Mouse (Mus musculus) forebrain, embryonic 12.5 days (tissue): ENCODE measurements around the gene Arhgef3. TPM values are rescaled to one million over a fixed set of nuclear protein-coding genes. Genes with fewer than 3 reads are reported as not detected.
A peak's percentile ranks its signal among the peaks of the same experiment; 100 is the strongest.

ENCODE experiments used
- ATAC-seq: fragments of 200-750 bp; cut with Nextera tagmentation; 2 replicates; pipeline ENCODE4 v1.8.0; 2017; ENCODE audit warnings: moderate TSS enrichment; ENCODE audit not compliant: low FRiP score
- H3K27ac ChIP-seq: fragments of 300-500 bp; sonication (generic); 2 replicates; pipeline ENCODE4 v1.5.1; 2016; ENCODE audit warnings: mild to moderate bottlenecking
- H3K27me3 ChIP-seq: fragments of 300-500 bp; sonication (generic); 2 replicates; pipeline ENCODE4 v1.6.1; 2016; ENCODE audit warnings: mild to moderate bottlenecking
- H3K36me3 ChIP-seq: fragments of 300-500 bp; sonication (generic); replicated peaks from 2 replicates; pipeline ENCODE4 v1.6.1; 2016; ENCODE audit warnings: mild to moderate bottlenecking
- H3K4me1 ChIP-seq: fragments of 300-500 bp; sonication (generic); 2 replicates; pipeline ENCODE4 v1.6.1; 2016
- H3K4me2 ChIP-seq: fragments of 300-500 bp; sonication (generic); 2 replicates; pipeline ENCODE4 v1.6.1; 2016; ENCODE audit warnings: mild to moderate bottlenecking, moderate library complexity
- H3K4me3 ChIP-seq: fragments of 300-500 bp; sonication (generic); replicated peaks from 2 replicates; pipeline ENCODE4 v1.5.1; 2016; ENCODE audit warnings: mild to moderate bottlenecking
- H3K9ac ChIP-seq: fragments of 300-500 bp; sonication (generic); 2 replicates; pipeline ENCODE4 v1.6.1; 2016; ENCODE audit warnings: mild to moderate bottlenecking
- H3K9me3 ChIP-seq: fragments of 300-500 bp; sonication (generic); 2 replicates; pipeline ENCODE4 v1.6.1; 2016
- WGBS: fragments of 180-500 bp; shearing (Covaris S2); methylation state at CpG from one replicate; pipeline ENCODE4 v1.1.7; 2016; 5-methylcytosine and 5-hydroxymethylcytosine counted together
- polyA plus RNA-seq: library from polyadenylated mRNA; unstranded; fragments of >200 nt; fragmentation: Nextera tagmentation; extraction: Ambion mirVana; gene quantifications from 2 replicates; pipeline ENCODE4 v1.2.1, GENCODE M21; 2016

Arhgef3 gene
- polyA plus RNA-seq, 1 experiment from 2014 or later = 2.4 TPM

- no peak overlapping the region for H3K27ac ChIP-seq
- 92% methylated on average over 5 of the region's 5 CpGs for WGBS
- no peak overlapping the region for H3K9ac ChIP-seq
- H3K9me3 ChIP-seq = no peaks in the 10 kb centered on the region
- peaks cover 4% of the 10 kb centered on the region; the same call in 1 of the 2 replicates for H3K4me1 ChIP-seq
- ATAC-seq = no peak
- no peak overlapping the region for H3K4me3 ChIP-seq
- peaks cover 4% of the 10 kb centered on the region; the same call in 1 of the 2 replicates for H3K36me3 ChIP-seq
- no peak overlapping the region for H3K4me2 ChIP-seq
- no peaks in the 10 kb centered on the region for H3K27me3 ChIP-seq
Measured at GRCm38 (mm10) chr14:27085471-27085870, 29.2 kb upstream of the Arhgef3 start.

DNA sequence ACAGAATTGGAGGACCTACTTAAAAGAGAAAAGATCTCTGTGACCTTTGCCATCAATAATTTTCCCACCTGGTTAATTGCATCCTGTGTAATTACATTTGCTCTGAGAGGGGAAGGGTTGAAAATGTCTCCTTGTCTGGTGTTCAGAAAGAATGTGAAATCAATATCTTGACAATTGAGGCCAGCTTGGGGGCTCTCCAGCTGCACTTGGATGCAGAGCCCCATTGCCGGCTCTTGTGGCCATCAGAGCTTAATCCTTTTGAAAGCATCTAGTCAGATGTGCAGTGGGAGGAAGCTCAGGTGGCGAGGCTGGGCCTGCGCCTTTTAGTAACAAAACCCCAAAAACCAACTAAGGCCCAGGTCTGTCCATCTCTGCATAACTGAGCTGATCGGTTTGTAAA lies 28.7 kb upstream of the Arhgef3 start:
- Histone ChIP-seq H3K4me2 (no peak overlapping the region), H3K9ac (no peak overlapping the region), H3K9me3 (no peaks in the 10 kb centered on the region), H3K27ac (no peak overlapping the region), H3K4me3 (no peak overlapping the region), H3K27me3 (no peaks in the 10 kb centered on the region), H3K4me1 (peaks cover 4% of the 10 kb centered on the region; the same call in 1 of the 2 replicates), H3K36me3 (peaks cover 4% of the 10 kb centered on the region; the same call in 1 of the 2 replicates)
- ATAC-seq = no peak
- 51% methylated on average over 4 of the region's 4 CpGs for WGBS

GRCm38 (mm10) chr14:27094247-27094646 lies 20.5 kb upstream of the Arhgef3 start:
- no peaks in the 10 kb centered on the region; the same call in 1 of the 2 replicates for H3K36me3 ChIP-seq
- peak; percentile 36; the same call in 1 of the 2 replicates for ATAC-seq
- H3K4me2 ChIP-seq = no peak overlapping the region
- no peak overlapping the region for H3K4me3 ChIP-seq
- peaks cover 13% of the 10 kb centered on the region for H3K4me1 ChIP-seq
- WGBS = 42% methylated on average over 5 of the region's 5 CpGs
- no peaks in the 10 kb centered on the region for H3K9me3 ChIP-seq
- no peak overlapping the region for H3K9ac ChIP-seq
- H3K27ac ChIP-seq = no peak overlapping the region
- H3K27me3 ChIP-seq = no peaks in the 10 kb centered on the region

DNA sequence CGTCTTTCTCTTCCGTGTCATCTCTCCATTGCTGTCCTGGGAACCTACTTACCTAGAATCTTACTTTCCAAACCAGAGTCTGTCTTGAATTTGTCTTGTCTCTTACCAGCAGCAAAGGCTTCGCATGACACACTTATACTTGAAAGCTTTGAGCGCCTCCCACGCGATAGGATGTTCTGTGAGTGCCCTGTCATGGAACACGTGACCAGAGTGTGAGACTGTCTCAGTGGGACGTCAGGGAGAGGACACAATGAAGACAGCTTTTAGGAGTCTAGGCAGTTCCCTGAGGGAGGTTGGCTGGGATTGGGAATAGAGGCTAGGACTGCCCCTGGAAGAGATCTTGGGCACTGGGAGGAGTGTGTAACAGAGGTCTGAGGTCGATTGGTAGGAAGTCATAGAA lies 18.6 kb upstream of the Arhgef3 start:
- 70% methylated on average over 9 of the region's 9 CpGs for WGBS
- Histone ChIP-seq H3K4me2 (no peak overlapping the region), H3K36me3 (no peaks in the 10 kb centered on the region; the same call in 1 of the 2 replicates)

GRCm38 (mm10) chr14:27096779-27097178 lies 17.9 kb upstream of the Arhgef3 start:
- no peak overlapping the region for H3K9ac ChIP-seq
- no peak overlapping the region for H3K4me2 ChIP-seq
- peak; percentile 41; the same call in 1 of the 2 replicates for ATAC-seq
- H3K27ac ChIP-seq = no peak overlapping the region
- peaks cover 13% of the 10 kb centered on the region for H3K4me1 ChIP-seq
- 7% methylated on average over 3 of the region's 3 CpGs for WGBS
- no peak overlapping the region for H3K4me3 ChIP-seq
- no peaks in the 10 kb centered on the region for H3K27me3 ChIP-seq
- no peaks in the 10 kb centered on the region for H3K9me3 ChIP-seq
- H3K36me3 ChIP-seq = no peaks in the 10 kb centered on the region; the same call in 1 of the 2 replicates

More for the DNA sequence above, 18.6 kb upstream of the Arhgef3 start:
- H3K27ac ChIP-seq = no peak overlapping the region
- no peak overlapping the region for H3K4me3 ChIP-seq
- H3K9me3 ChIP-seq = no peaks in the 10 kb centered on the region
- no peaks in the 10 kb centered on the region for H3K27me3 ChIP-seq
- no peak for ATAC-seq
- H3K4me1 ChIP-seq = peaks cover 13% of the 10 kb centered on the region
- H3K9ac ChIP-seq = no peak overlapping the region

DNA sequence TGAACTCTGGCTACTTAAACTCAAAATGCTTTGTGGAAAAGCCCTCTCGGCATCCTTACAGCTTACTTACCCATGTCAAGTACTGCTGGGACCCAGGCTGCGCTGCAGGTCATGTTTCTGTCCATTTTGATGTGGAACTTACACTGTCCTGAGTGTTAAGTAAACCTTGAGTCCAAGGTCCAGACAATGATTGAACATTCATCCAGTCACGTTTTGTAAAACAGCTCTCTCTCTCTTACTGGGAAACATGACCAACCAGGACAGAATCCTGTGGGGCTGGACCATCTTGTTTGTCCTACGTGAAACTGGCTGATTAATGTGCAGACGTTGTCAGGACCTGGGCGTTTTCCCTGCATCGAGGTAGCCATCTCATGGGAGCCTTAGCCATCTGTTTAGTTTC lies 13.0 kb upstream of the Arhgef3 start:
- Histone ChIP-seq H3K9me3 (no peaks in the 10 kb centered on the region), H3K27me3 (no peaks in the 10 kb centered on the region), H3K4me3 (no peak overlapping the region), H3K4me1 (peaks cover 9% of the 10 kb centered on the region), H3K36me3 (no peaks in the 10 kb centered on the region; the same call in 1 of the 2 replicates), H3K4me2 (no peak overlapping the region), H3K27ac (no peak overlapping the region), H3K9ac (no peak overlapping the region)
- WGBS = 85% methylated on average over 7 of the region's 7 CpGs
- ATAC-seq = no peak

DNA sequence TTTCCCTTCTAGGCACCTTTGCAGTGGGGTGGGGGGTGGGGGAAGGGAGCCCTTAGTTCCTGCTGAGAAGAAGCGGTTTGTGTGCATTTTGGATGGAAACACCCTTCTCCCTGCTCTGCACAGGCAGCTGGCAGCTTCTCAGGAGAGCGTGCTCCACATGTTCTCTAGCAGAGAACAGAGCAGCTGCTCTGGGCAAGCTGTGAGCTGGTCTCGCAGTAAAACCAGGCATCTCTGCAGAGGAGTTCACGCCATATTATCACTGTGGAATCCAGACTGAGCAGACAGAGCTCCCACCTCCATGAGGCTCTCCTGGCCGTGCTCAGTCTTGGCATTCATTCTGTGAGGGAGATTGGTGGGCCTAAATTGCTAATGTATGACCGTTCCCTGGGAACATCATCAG lies 12.0 kb upstream of the Arhgef3 start:
- Histone ChIP-seq H3K9me3 (no peaks in the 10 kb centered on the region), H3K27me3 (no peaks in the 10 kb centered on the region), H3K36me3 (no peaks in the 10 kb centered on the region; the same call in 1 of the 2 replicates), H3K4me1 (peaks cover 9% of the 10 kb centered on the region), H3K27ac (0 out of 2 replicates have a peak overlapping the region, but pooled peaks have one; percentile 20), H3K9ac (no peak overlapping the region), H3K4me3 (no peak overlapping the region), H3K4me2 (no peak overlapping the region)
- WGBS = 73% methylated on average over 6 of the region's 6 CpGs
- ATAC-seq = no peak

DNA sequence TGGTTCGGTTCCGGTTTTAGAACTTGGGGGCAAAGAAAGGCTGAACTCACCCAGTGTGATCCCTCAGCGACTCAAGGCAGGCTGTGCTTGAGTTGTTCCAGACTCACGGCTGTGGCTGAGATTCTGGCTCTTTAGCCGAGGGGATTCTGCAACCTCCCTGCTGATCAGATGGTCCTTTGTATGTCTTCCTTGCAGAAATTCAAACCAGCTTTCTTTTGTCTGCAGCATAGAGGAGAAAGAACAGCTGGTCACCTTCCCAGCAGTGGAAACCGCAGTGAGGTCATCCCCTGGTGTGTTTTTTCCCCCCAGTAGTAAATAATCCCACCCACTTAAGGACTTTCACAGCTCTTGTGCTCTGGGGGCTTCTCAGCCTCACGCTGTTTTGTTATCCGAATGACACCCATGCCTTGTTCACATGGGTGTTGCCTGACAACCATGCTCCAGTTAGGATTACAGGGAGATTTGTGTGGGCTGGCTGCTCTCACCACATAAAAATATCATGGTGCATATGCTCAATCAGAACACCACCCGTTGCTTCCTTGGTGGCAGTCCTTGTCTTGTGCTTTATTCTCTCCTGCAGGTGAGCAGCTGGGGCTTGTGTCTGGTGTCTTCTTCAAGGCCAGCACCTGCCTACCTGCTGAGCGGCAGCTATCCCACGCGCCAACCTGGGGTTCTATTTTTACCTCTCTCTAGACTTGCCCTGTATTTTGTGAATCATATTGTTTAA lies 8.8 kb upstream of the Arhgef3 start:
- no peak overlapping the region for H3K4me3 ChIP-seq
- H3K27ac ChIP-seq = 0 out of 2 replicates have a peak overlapping the region, but pooled peaks have one; percentile 25
- no peak overlapping the region for H3K4me2 ChIP-seq
- peaks cover 9% of the 10 kb centered on the region for H3K4me1 ChIP-seq
- H3K9ac ChIP-seq = no peak overlapping the region
- H3K36me3 ChIP-seq = no peaks in the 10 kb centered on the region
- H3K9me3 ChIP-seq = no peaks in the 10 kb centered on the region
- 65% methylated on average over 12 of the region's 12 CpGs for WGBS
- no peak for ATAC-seq
- H3K27me3 ChIP-seq = no peaks in the 10 kb centered on the region

- H3K27me3 ChIP-seq = peaks cover 11% of the 10 kb centered on the region
- no peak overlapping the region for H3K4me2 ChIP-seq
- H3K4me1 ChIP-seq = peaks cover 9% of the 10 kb centered on the region
- no peaks in the 10 kb centered on the region for H3K36me3 ChIP-seq
- H3K9ac ChIP-seq = no peak overlapping the region
- H3K9me3 ChIP-seq = no peaks in the 10 kb centered on the region
- 73% methylated on average over 6 of the region's 6 CpGs for WGBS
- no peak for ATAC-seq
- H3K4me3 ChIP-seq = no peak overlapping the region
- no peak overlapping the region for H3K27ac ChIP-seq
Measured at GRCm38 (mm10) chr14:27108748-27109504, 5.8 kb upstream of the Arhgef3 start.

DNA sequence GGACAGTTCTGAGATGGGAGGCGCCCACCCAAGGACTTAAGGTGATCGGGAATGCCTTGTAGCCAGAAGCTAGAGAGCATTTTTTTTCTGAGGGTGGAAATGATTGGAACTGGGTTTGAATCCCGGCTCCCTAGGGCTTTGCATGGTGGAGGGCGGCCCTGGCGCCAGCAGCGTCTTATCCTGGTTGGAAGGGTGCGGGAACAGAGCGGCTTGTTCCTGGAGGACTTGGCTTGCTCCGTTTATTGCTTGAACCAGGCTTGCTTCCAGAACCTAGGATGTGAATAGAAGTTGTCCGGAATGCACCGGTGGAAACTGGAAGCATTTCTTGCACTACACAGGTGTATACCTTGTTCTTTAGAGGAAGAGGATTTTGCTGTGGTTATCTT lies 569 bp downstream of the Arhgef3 start:
- Histone ChIP-seq H3K9ac (no peak overlapping the region), H3K27ac (no peak overlapping the region), H3K27me3 (peaks cover 55% of the 10 kb centered on the region), H3K4me3 (peak overlapping the region; percentile 48), H3K4me1 (peaks cover 14% of the 10 kb centered on the region), H3K4me2 (peak overlapping the region; percentile 91), H3K36me3 (no peaks in the 10 kb centered on the region), H3K9me3 (no peaks in the 10 kb centered on the region)
- WGBS = 14% methylated on average over 11 of the region's 11 CpGs
- no peak for ATAC-seq

DNA sequence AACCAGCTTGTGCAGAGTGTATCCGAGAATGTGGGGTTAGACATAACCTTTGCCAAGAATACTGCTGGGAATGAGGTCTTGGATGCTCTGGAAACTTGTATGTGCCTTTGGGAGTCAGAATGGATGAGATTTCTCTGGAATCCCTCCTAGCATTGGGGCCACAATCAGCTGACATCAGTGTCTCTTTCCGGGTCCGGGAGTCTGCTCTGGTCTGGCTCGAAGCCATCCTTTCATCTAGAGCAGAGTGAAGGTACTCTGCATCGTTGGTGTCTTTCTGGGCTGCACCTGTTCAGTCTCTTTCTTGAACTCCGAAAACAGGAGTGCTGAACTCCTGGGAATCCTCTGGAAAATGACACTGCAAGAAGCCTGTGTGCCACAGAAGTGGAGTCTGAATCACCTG lies 1.3 kb downstream of the Arhgef3 start:
- H3K36me3 ChIP-seq = no peaks in the 10 kb centered on the region
- H3K4me2 ChIP-seq = no peak overlapping the region
- WGBS = 84% methylated on average over 6 of the region's 6 CpGs
- no peak for ATAC-seq
- no peak overlapping the region for H3K9ac ChIP-seq
- peaks cover 55% of the 10 kb centered on the region for H3K27me3 ChIP-seq
- H3K4me3 ChIP-seq = no peak overlapping the region
- H3K27ac ChIP-seq = no peak overlapping the region
- H3K9me3 ChIP-seq = no peaks in the 10 kb centered on the region
- H3K4me1 ChIP-seq = peaks cover 14% of the 10 kb centered on the region

DNA sequence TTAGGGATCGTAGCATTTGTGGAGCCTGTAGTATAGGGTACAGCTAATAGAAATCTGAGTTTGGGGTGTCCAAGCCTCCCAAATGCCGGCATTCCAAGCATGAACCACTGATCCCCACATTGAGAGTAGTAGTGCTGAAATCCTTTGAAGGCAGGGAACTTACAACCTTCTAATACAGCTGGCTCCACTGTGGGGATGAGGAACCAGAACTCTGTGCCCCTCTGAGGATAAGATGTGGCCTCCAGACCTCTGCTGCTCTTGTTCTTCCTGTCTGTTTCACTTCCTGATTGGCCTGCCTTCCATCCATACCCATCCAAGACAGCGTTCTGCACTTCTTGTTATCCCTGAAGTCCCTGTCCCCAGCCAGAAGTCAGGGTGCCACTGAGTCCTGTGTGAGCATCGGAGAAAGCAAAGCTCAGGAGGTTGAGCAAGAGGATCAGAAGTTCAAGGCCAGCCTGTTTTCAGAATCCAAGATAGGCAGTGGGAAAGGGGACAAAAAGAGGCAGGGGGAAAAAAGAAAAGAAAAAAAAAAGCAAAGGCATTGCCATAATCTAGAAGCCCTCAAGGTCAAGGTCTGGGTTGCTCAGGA lies 2.0 kb downstream of the Arhgef3 start:
- no peak overlapping the region for H3K4me2 ChIP-seq
- peaks cover 55% of the 10 kb centered on the region for H3K27me3 ChIP-seq
- WGBS = 85% methylated on average over 4 of the region's 4 CpGs
- no peaks in the 10 kb centered on the region for H3K9me3 ChIP-seq
- H3K9ac ChIP-seq = no peak overlapping the region
- H3K4me3 ChIP-seq = no peak overlapping the region
- ATAC-seq = no peak
- H3K4me1 ChIP-seq = peaks cover 14% of the 10 kb centered on the region
- H3K36me3 ChIP-seq = no peaks in the 10 kb centered on the region
- H3K27ac ChIP-seq = no peak overlapping the region
